In genomic region chr4:130878273-130879047, GRCm38 (mm10) we compare ENCODE assay signal across 8 mouse cellular contexts. TPM values are rescaled to one million over a fixed set of nuclear protein-coding genes. Genes with fewer than 3 reads are reported as not detected.
DNase-seq lines count a peak whose midpoint lies in the region; ATAC-seq and TF ChIP-seq lines count a peak whose summit lies in the region.

No protein-coding gene starts in this region.

- peak; percentile 73 for DNase-seq in 416B (ENCODE audit: low read depth)
- DNase-seq in liver, adult 2 months (ENCODE audit: extremely low read depth, low read depth, low spot score): peak; percentile 29
- DNase-seq in naive thymus-derived CD4-positive, alpha-beta T cell, adult 2 months (ENCODE audit: low read depth): peak; percentile 90
- peak; percentile 86 for DNase-seq in splenic B cell, adult 2 months (ENCODE audit: low read depth, low spot score)

- no peak overlapping the region for H3K9ac ChIP-seq in embryonic facial prominence, embryonic 15.5 days
- H3K9ac ChIP-seq in heart, embryonic 12.5 days: peak overlapping the region; percentile 62
- H3K9ac ChIP-seq in kidney, embryonic 16.5 days (replicated peaks; ENCODE audit: low read length): peak overlapping the region; percentile 40; the same call in 1 of the 2 replicates
- no peak overlapping the region for H3K9ac ChIP-seq in liver, adult 2 months (ENCODE audit: low read depth, low read length)

- H3K4me3 ChIP-seq in bone marrow, adult 2 months (replicated peaks; ENCODE audit: control insufficient read depth, low read depth, low read length): no peak overlapping the region
- H3K4me3 ChIP-seq in embryonic facial prominence, embryonic 15.5 days (replicated peaks): peak overlapping the region; percentile 19
- peak overlapping the region; percentile 27 for H3K4me3 ChIP-seq in heart, embryonic 12.5 days
- peak overlapping the region; percentile 18 for H3K4me3 ChIP-seq in kidney, embryonic 16.5 days (ENCODE audit: low read length)
- H3K4me3 ChIP-seq in liver, adult 2 months (ENCODE audit: insufficient read depth, low read depth, low read length): no peak overlapping the region

- no peaks in the 10 kb centered on the region for H3K79me2 ChIP-seq in liver, adult 2 months (ENCODE audit: control insufficient read depth, insufficient read depth, low read length)

- WGBS in bone marrow, adult 2 months: 14% methylated on average over 21 of the region's 21 CpGs
- WGBS in embryonic facial prominence, embryonic 15.5 days: 2% methylated on average over 21 of the region's 21 CpGs
- WGBS in heart, embryonic 12.5 days: 6% methylated on average over 21 of the region's 21 CpGs
- WGBS in kidney, embryonic 16.5 days: 3% methylated on average over 21 of the region's 21 CpGs
- WGBS in liver, adult 2 months: 14% methylated on average over 21 of the region's 21 CpGs

- ATAC-seq in embryonic facial prominence, embryonic 15.5 days (ENCODE audit: insufficient number of reproducible peaks, low FRiP score, low TSS enrichment, low read depth): peak; percentile 80
- peak; percentile 49 for ATAC-seq in heart, embryonic 12.5 days (ENCODE audit: insufficient number of reproducible peaks, low FRiP score)
- ATAC-seq in kidney, embryonic 16.5 days (ENCODE audit: low FRiP score, low TSS enrichment): peak; percentile 81

- H3K27me3 ChIP-seq in embryonic facial prominence, embryonic 15.5 days: peaks cover 14% of the 10 kb centered on the region
- H3K27me3 ChIP-seq in heart, embryonic 12.5 days (replicated peaks): peaks cover 19% of the 10 kb centered on the region
- 0 out of 2 replicates have a peak, but pooled peaks cover 3% of the 10 kb centered on the region for H3K27me3 ChIP-seq in kidney, embryonic 16.5 days (ENCODE audit: insufficient read depth, low read length)
- H3K27me3 ChIP-seq in liver, adult 2 months (ENCODE audit: control insufficient read depth, insufficient read depth, low read length): no peaks in the 10 kb centered on the region
- H3K27me3 ChIP-seq in splenic B cell, adult 2 months (ENCODE audit: control insufficient read depth, insufficient read depth, low read length, poor library complexity, severe bottlenecking): no peaks in the 10 kb centered on the region

- peak; percentile 77 for TF ChIP-seq CTCF in bone marrow, adult 2 months (IDR thresholded peaks at IDR 0.05; ENCODE audit: control insufficient read depth, insufficient read depth, low read length)
- TF ChIP-seq CTCF in liver, adult 2 months (IDR thresholded peaks at IDR 0.05; ENCODE audit: low read depth, low read length): peak; percentile 81

- H3K36me3 ChIP-seq in embryonic facial prominence, embryonic 15.5 days: no peaks in the 10 kb centered on the region
- no peaks in the 10 kb centered on the region for H3K36me3 ChIP-seq in heart, embryonic 12.5 days
- no peaks in the 10 kb centered on the region for H3K36me3 ChIP-seq in kidney, embryonic 16.5 days (ENCODE audit: insufficient read depth, low read length)
- no peaks in the 10 kb centered on the region for H3K36me3 ChIP-seq in liver, adult 2 months (ENCODE audit: control insufficient read depth, insufficient read depth, low read length)
- no peaks in the 10 kb centered on the region for H3K36me3 ChIP-seq in splenic B cell, adult 2 months (ENCODE audit: control insufficient read depth, insufficient read depth, low read length, poor library complexity, severe bottlenecking)

- H3K4me1 ChIP-seq in bone marrow, adult 2 months (ENCODE audit: control insufficient read depth, insufficient read depth, low read length): no peaks in the 10 kb centered on the region
- peaks cover 46% of the 10 kb centered on the region for H3K4me1 ChIP-seq in embryonic facial prominence, embryonic 15.5 days
- peaks cover 30% of the 10 kb centered on the region for H3K4me1 ChIP-seq in heart, embryonic 12.5 days (replicated peaks)
- H3K4me1 ChIP-seq in kidney, embryonic 16.5 days (ENCODE audit: insufficient read depth, low read length): peaks cover 23% of the 10 kb centered on the region
- H3K4me1 ChIP-seq in liver, adult 2 months (ENCODE audit: control insufficient read depth, insufficient read depth, low read length): no peaks in the 10 kb centered on the region

- H3K4me2 ChIP-seq in embryonic facial prominence, embryonic 15.5 days (replicated peaks): peak overlapping the region; percentile 44
- peak overlapping the region; percentile 66 for H3K4me2 ChIP-seq in heart, embryonic 12.5 days
- H3K4me2 ChIP-seq in kidney, embryonic 16.5 days (replicated peaks; ENCODE audit: low read depth, low read length): peak overlapping the region; percentile 46

- no peaks in the 10 kb centered on the region for H3K9me3 ChIP-seq in embryonic facial prominence, embryonic 15.5 days (replicated peaks)
- no peaks in the 10 kb centered on the region for H3K9me3 ChIP-seq in heart, embryonic 12.5 days (replicated peaks)
- H3K9me3 ChIP-seq in kidney, embryonic 16.5 days (ENCODE audit: low read length): no peaks in the 10 kb centered on the region

- H3K27ac ChIP-seq in bone marrow, adult 2 months (ENCODE audit: control insufficient read depth, insufficient read depth, low read depth, low read length, poor library complexity): no peak overlapping the region
- H3K27ac ChIP-seq in embryonic facial prominence, embryonic 15.5 days (replicated peaks): peak overlapping the region; percentile 74
- H3K27ac ChIP-seq in heart, embryonic 12.5 days (ENCODE audit: poor library complexity, severe bottlenecking): peak overlapping the region; percentile 56; the same call in 1 of the 2 replicates
- no peak overlapping the region for H3K27ac ChIP-seq in kidney, embryonic 16.5 days (ENCODE audit: low read length)
- no peak overlapping the region for H3K27ac ChIP-seq in liver, adult 2 months (replicated peaks; ENCODE audit: insufficient read depth, low read depth, low read length)

- TF ChIP-seq POLR2A in bone marrow, adult 2 months (IDR thresholded peaks at IDR 0.05; ENCODE audit: borderline replicate concordance, control insufficient read depth, low read depth, low read length): no peak
- TF ChIP-seq POLR2A in liver, adult 2 months (IDR thresholded peaks at IDR 0.05; ENCODE audit: extremely low read depth, insufficient read depth, low read length): no peak

RNA-seq across cellular contexts. Expression of gene Laptm5, which starts 34.5 kb away (rescaled TPM):
- 193 and 436 TPM in 2 replicates for polyA plus RNA-seq in bone marrow, adult 2 months (2011; ENCODE audit: insufficient read depth, insufficient read length, low replicate concordance, missing spikeins)
- polyA plus RNA-seq in embryonic facial prominence, embryonic 15.5 days (2015; fragmentation: Nextera tagmentation; extraction: Ambion mirVana): 65.7 and 66.3 TPM in 2 replicates
- 13.7 and 16.0 TPM in 2 replicates for polyA plus RNA-seq in heart, embryonic 12.5 days (2016; fragmentation: Nextera tagmentation; extraction: Ambion mirVana)
- polyA plus RNA-seq in kidney, embryonic 16.5 days (2015; fragmentation: Nextera tagmentation; extraction: Ambion mirVana): 21.6 and 25.9 TPM in 2 replicates
- 4.8 and 5.4 TPM in 2 replicates for total RNA-seq in liver, adult 2 months (2014; rRNA removed)
- 18.9 and 31.5 TPM in 2 replicates for polyA plus RNA-seq in liver, adult 2 months (2012; rRNA removed)

Comparison
In these comparisons a context has a peak if more than half of its experiments do, and no peak if none do; other contexts are left out.
1. DNase-seq: peak in every context shown above with its lines; median percentile 90 in naive thymus-derived CD4-positive, alpha-beta T cell, adult 2 months; 86 in splenic B cell, adult 2 months; 73 in 416B; 29 in liver, adult 2 months.
2. H3K27ac ChIP-seq: peak in embryonic facial prominence, embryonic 15.5 days (single experiment) and heart, embryonic 12.5 days (single experiment); none in bone marrow, adult 2 months (single experiment), kidney, embryonic 16.5 days (single experiment) and liver, adult 2 months (single experiment).
3. H3K4me3 ChIP-seq: peak in embryonic facial prominence, embryonic 15.5 days (single experiment), heart, embryonic 12.5 days (single experiment) and kidney, embryonic 16.5 days (single experiment); none in bone marrow, adult 2 months (single experiment) and liver, adult 2 months (single experiment).
4. H3K9ac ChIP-seq: peak in heart, embryonic 12.5 days (single experiment) and kidney, embryonic 16.5 days (single experiment); none in embryonic facial prominence, embryonic 15.5 days (single experiment) and liver, adult 2 months (single experiment).
5. Peak in every context shown above with its lines, with median percentiles within 50 percentile points of each other: ATAC-seq and H3K4me2 ChIP-seq.